Mouse (Mus musculus) C2C12 (cell line): ENCODE data around the gene Wnt10a. TPM values are rescaled to one million over a fixed set of nuclear protein-coding genes. Genes with fewer than 3 reads are reported as not detected.

ENCODE experiments used
- H3K27me3 ChIP-seq: one replicate; pipeline ENCODE4 v1.6.1; 2011; ENCODE audit not compliant: control insufficient read depth, insufficient read depth, insufficient read length
- H3K36me3 ChIP-seq: one replicate; pipeline ENCODE4 v1.6.1; 2011; ENCODE audit not compliant: control insufficient read depth, insufficient read depth
- H3K4me3 ChIP-seq: one replicate; pipeline ENCODE4 v1.5.1; 2011; ENCODE audit warnings: mild to moderate bottlenecking, control low read depth; ENCODE audit not compliant: poor library complexity, insufficient read depth, severe bottlenecking
- H3K79me2 ChIP-seq: one replicate; pipeline ENCODE4 v1.6.1; 2011; ENCODE audit not compliant: control insufficient read depth, insufficient read depth
- H3K79me3 ChIP-seq: one replicate; pipeline ENCODE4 v1.6.1; 2011; ENCODE audit warnings: low read depth, control low read depth
- H3ac ChIP-seq: one replicate; pipeline ENCODE3; 2011; ENCODE audit warnings: low read depth; ENCODE audit not compliant: control insufficient read depth, insufficient read length
- CEBPB ChIP-seq: IDR thresholded peaks from one replicate; pipeline ENCODE4 v1.6.1; 2011; ENCODE audit warnings: low read depth, mild to moderate bottlenecking, control low read depth, moderate library complexity
- CTCF ChIP-seq: IDR thresholded peaks from one replicate; pipeline ENCODE4 v1.5.1; 2011; ENCODE audit not compliant: control insufficient read depth, insufficient read depth, insufficient read length
- FOSL1 ChIP-seq: IDR thresholded peaks from one replicate; pipeline ENCODE4 v1.8.0; 2011; ENCODE audit warnings: mild to moderate bottlenecking, low read length; ENCODE audit not compliant: poor library complexity, insufficient read depth, severe bottlenecking
- MAX ChIP-seq: IDR thresholded peaks from one replicate; pipeline ENCODE4 v1.6.1; 2011; ENCODE audit warnings: mild to moderate bottlenecking, control low read depth
- MYOD1 ChIP-seq: IDR thresholded peaks from one replicate; pipeline ENCODE4 v1.6.1; 2011; ENCODE audit warnings: low read depth; ENCODE audit not compliant: control insufficient read depth, insufficient read length
- MYOG ChIP-seq: IDR thresholded peaks from one replicate; pipeline ENCODE4 v1.6.1; 2011; ENCODE audit not compliant: control insufficient read depth, insufficient read length; ENCODE audit errors: extremely low read depth
- USF1 ChIP-seq: IDR thresholded peaks from one replicate; pipeline ENCODE4 v1.6.1; 2011; ENCODE audit warnings: low read depth, mild to moderate bottlenecking, control low read depth, moderate library complexity
- polyA plus RNA-seq: library from polyadenylated mRNA; unstranded; fragments of >200 nt; fragmentation: generic; extraction: Trizol; gene quantifications from one replicate; pipeline ENCODE4 v1.2.1, GENCODE M21; 2012; ENCODE audit warnings: missing spikeins

Gene Wnt10a
- polyA plus RNA-seq, 1 experiment: 12.9 TPM

DNA sequence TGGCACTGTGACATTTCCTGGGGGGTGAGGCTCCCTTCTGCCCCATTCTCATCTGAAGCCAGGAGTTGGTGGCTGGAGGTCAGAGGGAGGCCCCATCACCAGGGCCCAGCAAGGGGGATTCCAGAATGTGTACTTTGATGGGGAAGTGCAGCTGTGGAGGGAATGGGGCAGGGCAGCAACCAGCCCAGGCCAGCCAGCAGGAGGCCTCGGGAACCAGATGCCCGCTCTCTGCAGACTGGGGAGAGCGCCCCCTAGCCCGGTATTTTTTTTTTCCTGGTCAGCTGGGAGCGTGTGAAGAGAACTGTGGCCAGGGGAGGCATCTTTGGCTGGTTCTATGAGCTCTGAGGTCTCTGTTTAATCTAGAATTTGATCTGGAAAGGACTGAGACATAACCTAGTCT is 15.5 kb upstream of the Wnt10a start:
- TF ChIP-seq MYOG (no peak), USF1 (no peak), MYOD1 (no peak), CTCF (peak; percentile 52), MAX (no peak), FOSL1 (no peak)
- H3ac ChIP-seq: no peak overlapping the region

DNA sequence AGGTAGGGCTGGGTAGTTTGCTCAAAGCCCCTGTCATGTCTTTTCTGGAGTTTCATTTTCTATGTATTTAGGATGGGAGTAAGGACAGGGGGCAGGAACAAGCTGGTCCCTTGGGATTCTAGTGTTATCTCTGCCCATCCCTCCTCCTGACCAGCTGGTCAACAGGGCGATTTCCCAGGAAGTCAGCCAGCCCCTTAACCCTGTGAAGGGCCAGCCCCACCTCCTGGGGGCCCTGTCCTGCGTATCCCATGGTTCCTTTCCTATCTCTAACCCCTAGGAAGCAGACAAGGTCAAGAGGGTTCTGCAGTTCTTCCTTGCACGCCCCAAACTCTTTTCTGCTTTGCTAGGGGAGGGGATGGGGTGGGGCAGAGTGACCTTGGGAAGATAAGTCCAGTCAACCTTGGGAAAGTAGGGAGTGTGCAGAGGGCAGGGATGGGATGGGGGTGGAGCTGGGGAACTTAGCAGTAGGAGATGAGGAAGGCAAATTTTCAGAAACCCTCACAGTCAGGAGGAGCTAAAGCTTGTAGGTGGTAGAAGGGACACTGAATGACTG is 12.3 kb upstream of the Wnt10a start:
- Histone ChIP-seq H3K79me3 (no peaks in the 10 kb centered on the region), H3ac (no peak overlapping the region), H3K36me3 (no peaks in the 10 kb centered on the region), H3K79me2 (no peaks in the 10 kb centered on the region), H3K4me3 (no peak overlapping the region), H3K27me3 (peaks cover 6% of the 10 kb centered on the region)
- TF ChIP-seq MYOG (no peak), USF1 (no peak), CEBPB (no peak), FOSL1 (no peak), MYOD1 (no peak), CTCF (no peak), MAX (no peak)

More for the DNA sequence above, 15.5 kb upstream of the Wnt10a start:
- peaks cover 5% of the 10 kb centered on the region for H3K27me3 ChIP-seq
- no peak overlapping the region for H3K4me3 ChIP-seq
- H3K79me2 ChIP-seq: no peaks in the 10 kb centered on the region
- no peaks in the 10 kb centered on the region for H3K79me3 ChIP-seq
- H3K36me3 ChIP-seq: no peaks in the 10 kb centered on the region

DNA sequence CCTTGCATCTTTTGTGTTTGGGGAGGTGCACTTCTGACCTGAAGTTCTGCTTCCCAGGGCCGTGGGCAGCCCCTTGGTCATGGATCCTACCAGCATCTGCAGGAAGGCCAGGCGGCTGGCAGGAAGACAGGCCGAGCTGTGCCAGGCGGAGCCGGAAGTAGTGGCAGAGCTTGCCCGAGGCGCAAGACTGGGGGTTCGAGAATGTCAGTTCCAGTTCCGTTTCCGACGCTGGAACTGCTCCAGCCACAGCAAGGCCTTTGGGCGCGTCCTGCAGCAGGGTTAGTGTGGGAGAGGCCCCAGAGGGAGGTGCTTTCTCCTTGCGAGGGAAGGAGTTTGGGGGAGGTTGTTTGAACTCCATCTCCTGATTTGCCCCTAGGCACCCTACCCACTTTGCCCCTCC is 9.3 kb upstream of the Wnt10a start:
- H3K4me3 ChIP-seq: no peak overlapping the region
- H3K79me2 ChIP-seq: no peaks in the 10 kb centered on the region
- H3K27me3 ChIP-seq: peaks cover 6% of the 10 kb centered on the region
- H3K79me3 ChIP-seq: no peaks in the 10 kb centered on the region
- no peak for TF ChIP-seq CEBPB
- no peak for TF ChIP-seq MAX
- no peak for TF ChIP-seq MYOG
- no peak for TF ChIP-seq CTCF
- no peak for TF ChIP-seq FOSL1
- no peak for TF ChIP-seq MYOD1
- no peak for TF ChIP-seq USF1
- H3ac ChIP-seq: no peak overlapping the region
- no peaks in the 10 kb centered on the region for H3K36me3 ChIP-seq

DNA sequence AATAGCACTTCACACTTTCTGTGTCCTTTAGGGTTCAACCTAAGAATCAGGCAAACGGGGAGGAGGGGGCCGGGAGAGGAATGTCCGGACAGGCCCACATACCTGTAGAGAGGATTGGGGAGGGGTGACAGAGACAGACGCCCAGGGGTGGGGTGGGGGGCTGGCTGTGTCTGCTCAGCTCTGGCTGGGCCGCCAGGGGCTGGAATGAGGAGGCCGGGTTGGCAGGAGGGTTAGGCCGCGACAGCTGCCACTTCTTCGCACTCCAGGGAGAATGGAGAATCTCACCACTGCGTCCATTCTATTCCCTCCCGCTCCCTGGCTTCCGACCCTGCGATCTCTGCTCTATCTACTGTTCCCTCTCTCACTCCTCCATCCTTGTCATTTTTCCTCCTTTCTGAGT is 7.8 kb upstream of the Wnt10a start:
- H3ac ChIP-seq: no peak overlapping the region
- H3K79me2 ChIP-seq: no peaks in the 10 kb centered on the region
- no peak overlapping the region for H3K4me3 ChIP-seq
- TF ChIP-seq USF1 (no peak), CEBPB (no peak), MYOG (no peak), FOSL1 (no peak), MYOD1 (no peak), MAX (no peak), CTCF (no peak)
- no peaks in the 10 kb centered on the region for H3K36me3 ChIP-seq
- no peaks in the 10 kb centered on the region for H3K79me3 ChIP-seq
- H3K27me3 ChIP-seq: peaks cover 6% of the 10 kb centered on the region

DNA sequence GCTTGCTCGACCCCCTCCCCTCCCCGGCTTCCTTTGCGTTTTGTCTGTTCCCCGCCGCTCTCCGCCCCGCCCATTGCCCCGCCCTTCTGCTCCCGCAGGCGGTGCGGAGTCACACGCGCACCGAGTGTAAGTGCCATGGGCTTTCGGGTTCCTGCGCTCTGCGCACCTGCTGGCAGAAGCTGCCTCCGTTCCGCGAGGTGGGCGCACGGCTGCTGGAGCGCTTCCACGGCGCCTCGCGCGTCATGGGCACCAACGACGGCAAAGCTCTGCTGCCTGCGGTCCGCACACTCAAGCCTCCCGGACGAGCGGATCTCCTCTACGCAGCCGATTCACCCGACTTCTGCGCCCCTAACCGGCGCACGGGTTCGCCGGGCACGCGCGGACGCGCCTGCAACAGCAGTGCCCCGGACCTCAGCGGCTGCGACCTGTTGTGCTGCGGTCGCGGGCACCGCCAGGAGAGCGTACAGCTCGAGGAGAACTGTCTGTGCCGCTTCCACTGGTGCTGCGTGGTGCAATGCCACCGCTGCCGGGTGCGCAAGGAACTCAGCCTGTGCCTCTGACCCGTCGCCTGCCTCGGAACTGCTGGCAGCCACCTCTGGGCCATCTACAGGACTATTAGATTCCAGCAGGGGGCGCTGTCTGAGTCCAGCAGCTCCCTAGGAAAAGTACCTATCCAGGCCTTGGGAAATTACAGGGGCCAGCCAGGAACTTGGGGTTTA is 7.1 kb upstream of the Wnt10a start:
- H3ac ChIP-seq: no peak overlapping the region
- TF ChIP-seq MYOD1: no peak
- TF ChIP-seq CTCF: peak; percentile 47
- no peaks in the 10 kb centered on the region for H3K36me3 ChIP-seq
- no peaks in the 10 kb centered on the region for H3K79me3 ChIP-seq
- peaks cover 6% of the 10 kb centered on the region for H3K27me3 ChIP-seq
- no peaks in the 10 kb centered on the region for H3K79me2 ChIP-seq
- H3K4me3 ChIP-seq: no peak overlapping the region

DNA sequence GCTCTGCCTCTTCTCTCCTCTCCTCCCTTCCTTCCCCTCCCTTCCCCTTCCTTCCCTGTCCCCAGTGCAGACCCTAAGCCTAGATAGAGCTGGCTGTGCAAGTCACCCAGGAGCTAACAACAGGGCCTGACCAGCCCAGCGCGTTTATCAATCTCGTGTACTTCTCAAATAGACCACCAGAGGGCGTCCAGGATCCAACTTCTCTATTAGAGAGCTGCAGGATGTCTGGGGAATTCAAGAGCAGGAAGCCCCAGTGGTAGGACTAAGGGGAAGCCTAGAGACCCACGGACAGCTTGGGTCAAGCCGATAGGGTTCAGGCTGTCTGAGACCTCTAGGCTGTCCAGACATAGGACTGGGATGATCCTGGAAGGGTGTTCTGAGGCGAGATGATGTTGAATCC is 3.5 kb upstream of the Wnt10a start:
- H3K4me3 ChIP-seq: no peak overlapping the region
- H3ac ChIP-seq: no peak overlapping the region
- H3K27me3 ChIP-seq: peaks cover 2% of the 10 kb centered on the region
- H3K79me3 ChIP-seq: no peaks in the 10 kb centered on the region
- H3K79me2 ChIP-seq: no peaks in the 10 kb centered on the region
- TF ChIP-seq USF1: no peak
- no peak for TF ChIP-seq MYOG
- peak; percentile 38 for TF ChIP-seq CTCF
- TF ChIP-seq FOSL1: no peak
- no peak for TF ChIP-seq CEBPB
- no peaks in the 10 kb centered on the region for H3K36me3 ChIP-seq
